Mouse (Mus musculus) spleen, adult 2 months (tissue): Measurements from ENCODE around the gene Abca1.

Source experiments
- CTCF ChIP-seq: fragments of 200-500 bp; IDR thresholded peaks from 2 replicates; pipeline ENCODE4 v1.5.1; 2011; ENCODE audit warnings: mild to moderate bottlenecking, inconsistent platforms; ENCODE audit not compliant: insufficient read depth, insufficient read length, insufficient replicate concordance; ENCODE audit errors: extremely low read depth
- POLR2A ChIP-seq: fragments of 200-500 bp; IDR thresholded peaks from 2 replicates; pipeline ENCODE4 v1.6.1; 2011; ENCODE audit warnings: low read depth, low read length, inconsistent platforms

DNA sequence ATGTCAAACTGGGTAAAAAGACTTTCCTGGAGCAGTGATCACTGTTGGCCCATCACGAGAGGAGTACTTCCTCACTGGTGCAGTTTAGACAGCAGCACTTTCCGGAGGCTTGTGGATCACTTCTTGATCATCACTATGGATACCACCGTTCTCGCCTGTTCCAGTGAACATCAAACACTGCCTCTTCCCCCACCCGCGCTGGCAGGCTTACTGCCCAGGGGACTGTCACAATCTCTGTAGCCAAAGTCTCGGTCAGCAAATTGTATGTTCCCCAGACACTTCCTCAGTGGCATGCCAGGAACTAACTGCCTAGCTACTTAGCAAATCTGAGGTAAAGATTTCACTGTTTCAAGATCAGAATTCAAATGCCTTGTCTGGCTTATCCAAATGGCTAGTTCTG is 32.9 kb downstream of the Abca1 start:
- TF ChIP-seq POLR2A (no peak), CTCF (no peak)
